Mouse (Mus musculus) spleen, postnatal 36 days (tissue): Measurements from ENCODE around the gene Aldh3a1.
"Not testable (repeated sequence)": the region's sequence is repeated elsewhere in the genome, so short reads cannot be mapped to it uniquely, and the experiment has no call there.

ENCODE experiments used
- DNase-seq, 2 experiments: peaks; one replicate each; pipeline ENCODE4 v3.0.0; 2022; ENCODE audit warnings: low spot score in 2 of 2, mixed read lengths in 1 of 2

Aldh3a1 gene

DNA sequence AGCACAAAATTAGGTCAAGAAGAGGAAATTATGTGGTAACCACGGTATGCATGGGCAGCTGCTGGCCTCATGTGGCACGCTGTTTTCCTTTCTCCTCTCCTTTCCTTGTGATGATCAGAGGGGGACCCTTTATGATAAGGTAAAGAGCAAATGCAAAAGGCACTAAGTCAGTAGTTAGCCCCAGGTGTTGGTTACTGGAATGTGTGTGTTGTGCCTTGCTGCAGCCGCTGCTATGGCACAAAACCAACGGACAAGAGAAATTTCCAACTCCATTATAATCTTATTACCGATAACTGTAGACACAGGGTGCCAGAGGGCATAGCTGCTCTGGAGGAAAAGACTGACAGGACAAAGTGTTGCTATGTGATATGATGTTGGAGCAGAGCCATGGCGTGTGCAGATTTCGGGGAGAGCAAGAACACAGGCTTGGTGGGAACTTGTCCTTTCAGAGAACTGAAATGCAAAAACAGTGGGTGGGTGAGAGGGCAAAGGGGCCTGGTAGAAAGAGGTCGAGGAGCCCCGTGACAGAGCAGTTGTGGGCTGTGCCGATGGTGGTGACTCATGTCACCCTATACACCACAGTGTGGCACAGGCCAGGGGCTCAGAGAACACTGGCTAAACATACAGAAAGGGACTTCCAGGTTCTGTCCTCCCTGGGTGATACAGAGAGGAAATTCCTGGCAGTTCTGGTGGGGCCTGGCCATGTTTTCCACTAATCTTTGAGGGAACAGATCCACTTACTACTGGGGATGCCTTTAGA lies at the start of gene Aldh3a1:
Gene Aldh3a1 (plus strand): TSS at position 51 of the 760 bp plus-strand sequence.
- no peak for DNase-seq

DNA sequence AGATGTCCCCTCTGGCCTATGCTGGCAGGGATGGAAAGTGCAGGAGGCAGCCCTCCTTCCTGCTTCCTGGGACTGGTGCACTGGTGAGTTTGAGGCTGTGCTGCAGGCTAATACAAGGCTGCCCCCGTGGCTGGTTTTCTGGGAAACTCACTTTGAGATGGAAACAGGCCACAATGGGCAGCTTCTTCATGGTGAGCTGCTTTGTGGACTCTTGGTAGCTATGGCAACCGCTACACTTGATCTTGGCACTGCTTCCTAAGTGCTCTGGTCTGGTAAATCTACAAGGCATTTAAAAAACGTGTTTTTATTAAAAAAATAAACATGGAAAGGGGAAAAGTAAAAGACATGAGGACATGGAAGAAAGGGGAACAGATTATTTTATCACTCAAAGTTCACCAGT lies 49.2 kb upstream of the Aldh3a1 start:
- no peak for DNase-seq

DNA sequence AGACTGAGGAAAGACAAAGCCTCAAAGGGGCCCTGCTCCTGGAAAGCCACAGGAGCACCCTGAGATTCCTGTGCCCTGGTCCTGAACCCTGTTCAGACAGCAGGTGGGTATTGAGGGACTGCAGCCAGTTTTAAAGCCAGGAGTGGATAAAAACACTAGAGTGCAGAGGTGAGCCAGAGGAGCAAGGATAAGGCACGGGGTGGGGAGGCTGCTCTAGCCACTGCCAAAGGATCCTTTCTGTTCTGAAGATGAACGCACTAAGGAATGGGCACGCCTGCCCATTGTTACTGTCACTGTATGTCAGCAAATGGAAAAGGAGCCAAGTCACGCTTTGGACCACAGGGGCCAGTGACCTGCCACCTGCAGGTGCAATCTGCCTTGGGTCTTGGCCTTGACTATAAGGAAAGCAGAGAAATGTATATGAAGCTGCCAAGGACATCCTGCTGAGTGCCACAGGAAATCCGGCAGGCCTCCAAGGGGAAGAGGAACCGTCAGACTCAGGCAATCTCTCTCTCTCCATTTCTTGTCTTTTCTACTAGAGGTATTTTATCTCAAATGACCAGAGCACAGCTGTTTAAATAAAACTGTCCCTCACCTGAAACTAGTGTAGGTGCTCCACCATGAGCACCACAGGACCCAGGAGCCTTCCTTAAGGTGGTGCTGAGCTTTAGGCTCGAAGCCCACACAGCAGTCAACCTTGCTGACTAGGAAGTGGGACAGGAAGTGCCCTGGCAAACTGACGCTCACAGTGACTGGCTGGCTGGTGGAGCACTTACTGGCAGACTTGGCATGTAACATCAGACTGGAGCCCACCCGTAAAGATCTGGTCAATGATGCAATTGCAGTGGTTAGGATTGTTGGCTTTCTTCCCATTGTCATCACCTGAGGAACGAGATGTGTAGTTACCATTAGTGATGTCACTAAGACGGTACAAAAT lies 47.3 kb upstream of the Aldh3a1 start:
- DNase-seq = peak in 1 of 2 experiments; percentile 15

DNA sequence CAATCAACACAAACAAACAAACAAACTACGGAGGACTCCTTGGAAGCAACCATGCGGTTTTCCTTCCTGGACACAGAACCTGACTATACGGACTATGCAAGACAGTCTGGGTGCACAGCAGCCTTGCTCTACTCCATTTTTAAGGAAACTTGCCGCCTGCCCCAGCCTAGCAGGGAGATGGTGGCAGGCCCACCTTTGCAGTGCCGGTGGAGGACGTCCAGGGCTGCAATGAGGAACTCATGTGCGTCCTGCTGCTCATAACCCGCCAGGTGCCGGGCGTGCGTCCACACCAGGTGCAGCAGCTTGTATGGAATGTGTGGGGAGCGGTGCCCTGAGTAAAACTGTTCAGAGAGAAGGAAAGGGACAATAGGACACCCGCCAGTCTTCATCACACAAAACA lies 46.2 kb upstream of the Aldh3a1 start:
- DNase-seq = no peak

DNA sequence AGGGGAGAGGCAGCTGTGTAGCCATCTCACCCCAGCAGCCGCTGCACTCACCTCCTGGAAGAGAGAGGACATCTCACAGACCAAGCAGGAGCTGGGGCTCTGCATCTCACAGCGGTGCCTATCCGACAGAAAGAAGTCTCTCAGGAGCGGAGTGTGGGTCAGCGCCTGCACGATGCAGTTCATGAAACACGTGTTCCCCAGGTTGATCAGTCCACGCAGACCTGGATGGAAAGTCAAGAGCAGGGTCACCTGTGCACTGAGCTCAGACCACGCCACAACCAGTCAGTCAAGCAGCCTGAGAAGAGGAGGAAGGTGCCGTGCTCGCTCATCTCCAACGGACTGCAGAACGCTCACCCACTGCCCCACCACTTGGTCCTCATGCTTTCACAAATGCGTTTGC lies 44.6 kb upstream of the Aldh3a1 start:
- no peak for DNase-seq

DNA sequence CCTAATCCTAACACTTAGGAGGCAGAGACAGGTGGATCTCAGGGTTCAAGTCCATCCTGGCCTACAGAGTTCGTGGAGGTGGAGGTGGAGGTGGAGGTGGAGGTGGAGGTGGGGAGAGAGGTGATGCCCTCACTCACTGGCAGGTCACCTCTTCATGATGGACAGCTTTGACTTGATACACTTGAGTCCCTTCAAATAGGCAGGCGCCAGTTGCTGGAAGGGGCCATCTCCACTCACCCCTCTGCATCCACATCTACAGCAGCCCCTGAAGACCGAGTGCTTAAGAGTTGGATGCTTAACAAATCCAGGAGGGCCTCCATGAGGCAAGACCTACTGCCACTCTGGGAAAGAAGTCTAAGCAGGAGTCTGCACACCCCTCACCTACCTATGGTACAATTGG lies 44.0 kb upstream of the Aldh3a1 start:
- DNase-seq = no peak

DNA sequence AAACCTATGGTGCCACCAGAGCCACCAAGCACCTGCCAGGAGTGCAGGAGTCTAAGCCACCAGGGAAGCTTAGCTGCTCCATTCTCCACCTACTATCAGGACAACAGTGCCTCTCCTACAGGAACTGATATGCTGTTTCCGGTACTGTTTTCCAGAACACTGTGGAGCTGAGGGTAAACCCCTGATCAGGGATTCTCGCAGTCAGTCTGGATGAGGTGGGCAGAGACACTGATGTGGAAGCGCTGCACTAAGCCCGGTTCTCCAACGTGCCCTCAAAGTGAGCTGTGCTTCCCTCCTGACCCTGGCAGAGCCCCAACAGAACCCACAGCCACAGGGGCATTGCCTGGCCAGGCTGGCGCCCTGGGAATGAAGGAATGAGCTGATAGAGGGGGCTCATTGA lies 43.0 kb upstream of the Aldh3a1 start:
- DNase-seq = no peak

DNA sequence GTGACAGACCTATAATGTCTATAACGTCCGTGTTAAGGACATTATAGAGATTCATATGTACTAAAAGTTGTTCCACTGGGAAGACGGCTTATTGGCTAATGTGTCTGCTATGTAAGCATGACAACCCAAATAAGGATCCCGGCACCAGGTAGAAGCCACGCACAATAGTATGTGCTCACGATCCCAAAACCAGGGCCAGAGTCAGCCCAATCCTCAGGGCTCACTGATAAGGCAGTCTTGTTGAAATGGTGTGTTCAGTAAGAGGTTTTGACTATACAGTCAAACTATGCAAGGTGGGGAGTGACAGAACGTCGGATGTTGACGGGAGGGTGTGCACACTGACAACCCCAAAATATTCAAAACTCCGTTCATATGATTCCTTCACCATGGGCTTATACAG lies 42.5 kb upstream of the Aldh3a1 start:
- DNase-seq = no peak

DNA sequence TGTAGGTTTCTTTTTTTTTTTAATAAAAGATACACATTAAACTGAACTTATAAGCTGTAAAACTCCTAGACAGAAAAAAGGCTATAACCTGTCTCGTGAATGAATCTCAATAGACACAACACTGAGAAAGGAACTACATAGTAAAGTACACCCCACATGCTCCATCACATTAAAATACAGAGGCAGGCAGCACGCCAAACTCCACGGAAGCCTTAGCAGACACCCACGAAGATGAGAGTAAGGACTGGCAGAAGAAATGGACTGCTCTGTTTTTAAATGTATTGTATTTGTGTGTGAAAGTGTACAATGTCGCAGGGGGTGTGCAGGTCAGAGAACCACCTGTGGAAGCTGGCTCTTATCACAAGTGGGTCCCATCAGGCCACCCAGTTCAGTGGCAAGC lies 37.2 kb upstream of the Aldh3a1 start:
- no peak for DNase-seq

DNA sequence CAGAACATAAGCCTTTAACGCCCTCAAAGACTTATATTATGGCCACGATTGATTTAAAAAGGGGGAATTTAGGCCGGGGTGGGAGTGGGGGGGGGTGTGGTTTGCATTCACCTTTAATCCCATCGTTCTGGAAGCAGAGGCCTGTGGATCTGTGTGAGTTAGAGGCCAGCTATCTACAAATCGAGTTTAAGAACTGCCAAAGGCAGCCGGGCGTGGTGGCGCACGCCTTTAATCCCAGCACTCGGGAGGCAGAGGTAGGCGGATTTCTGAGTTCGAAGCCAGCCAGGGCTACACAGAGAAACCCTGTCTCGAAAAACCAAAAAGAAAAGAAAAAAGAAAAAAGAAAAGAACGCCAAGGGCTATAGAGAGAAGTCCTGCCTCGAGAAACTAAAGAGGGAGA lies 33.9 kb upstream of the Aldh3a1 start:
- DNase-seq = not testable (repeated sequence)

DNA sequence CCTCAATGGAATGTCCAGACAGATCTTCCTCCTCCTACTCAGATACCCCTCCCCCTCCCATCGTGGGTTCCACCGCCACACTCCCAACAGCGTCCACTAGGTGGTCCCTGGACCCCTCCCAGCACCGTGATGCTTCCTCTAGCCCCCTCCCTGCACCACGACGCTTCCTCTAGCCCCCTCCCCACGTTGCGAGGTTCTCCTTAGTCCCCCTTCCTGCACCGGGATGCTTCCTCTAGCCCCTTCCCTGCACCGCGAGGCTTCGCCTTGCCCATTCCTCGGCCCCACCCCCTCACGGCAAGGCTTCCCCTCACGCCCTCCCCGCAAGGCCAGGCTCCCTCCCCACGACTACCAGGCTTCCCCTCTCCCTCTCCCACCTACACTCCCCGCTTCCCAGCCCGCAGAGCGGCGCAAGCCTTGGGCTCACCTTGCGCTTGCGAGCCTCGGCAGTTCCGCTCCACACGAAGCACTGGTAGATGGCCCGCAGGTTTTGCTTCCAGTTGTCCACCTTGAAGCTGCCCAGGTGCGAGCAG lies 33.0 kb upstream of the Aldh3a1 start:
- DNase-seq = peak; percentile 48 to 55

DNA sequence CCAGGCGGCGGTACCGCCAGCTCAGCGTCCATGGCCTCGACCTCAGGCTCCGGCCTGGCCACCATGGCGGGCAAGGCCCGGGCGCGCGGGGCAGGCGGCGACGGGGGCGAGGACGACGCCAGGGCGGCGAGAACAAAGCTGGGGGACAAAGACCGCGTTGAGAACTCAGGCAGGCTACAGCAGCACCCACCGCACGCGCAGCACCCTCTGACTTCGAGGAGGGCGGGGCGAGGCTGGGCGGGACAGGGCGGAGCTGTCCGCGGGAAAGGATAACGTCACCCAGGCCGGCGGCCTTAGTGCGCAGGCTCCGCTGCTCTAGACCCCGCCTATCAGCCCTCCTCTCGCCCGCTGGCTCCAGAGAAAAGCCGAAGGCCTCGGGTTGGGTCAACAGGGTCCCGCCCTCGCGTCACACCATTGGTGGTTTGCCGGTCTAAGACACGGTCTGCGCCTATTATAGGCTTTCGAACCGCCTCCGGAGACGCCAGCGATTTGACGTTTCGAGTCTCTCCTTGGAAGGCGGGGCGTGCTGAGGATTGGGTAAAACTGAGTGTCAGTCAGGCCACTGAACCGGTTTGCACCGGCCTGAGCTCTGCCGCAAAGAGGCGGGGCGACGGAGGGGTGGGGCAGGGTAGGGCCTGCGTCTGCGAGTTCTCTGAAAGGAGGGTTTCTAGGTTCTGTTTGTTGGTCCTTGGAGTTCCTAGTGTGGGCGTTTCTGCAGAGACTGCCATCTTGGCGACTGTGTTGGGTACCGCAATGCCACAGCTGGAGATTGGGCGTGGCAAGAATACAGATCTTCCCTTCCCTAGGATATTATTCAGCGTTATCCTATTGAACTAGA lies 32.3 kb upstream of the Aldh3a1 start, which contains the start of gene Usp22:
Gene Usp22 (minus strand): TSS at position 235 of the 838 bp plus-strand sequence.
- peak; percentile 100 for DNase-seq

DNA sequence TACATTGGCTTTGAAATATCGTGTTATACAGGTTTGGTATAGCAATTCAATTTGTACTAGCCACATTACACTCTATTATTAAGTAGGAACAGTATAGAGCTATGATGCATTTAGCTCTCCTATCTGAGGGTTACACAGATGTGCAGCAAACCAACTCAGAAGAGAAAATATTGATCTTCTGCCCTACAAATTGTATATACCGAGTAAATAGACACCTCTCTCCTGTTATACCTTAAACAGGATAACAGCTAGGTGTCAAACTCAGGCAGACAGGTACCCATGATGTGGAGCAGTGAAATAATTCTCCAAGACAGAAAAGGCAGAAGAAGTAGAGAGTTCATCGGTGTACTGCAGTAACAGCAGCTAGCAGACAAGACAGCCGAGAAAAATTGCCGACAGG lies 31.6 kb upstream of the Aldh3a1 start:
- no peak for DNase-seq

DNA sequence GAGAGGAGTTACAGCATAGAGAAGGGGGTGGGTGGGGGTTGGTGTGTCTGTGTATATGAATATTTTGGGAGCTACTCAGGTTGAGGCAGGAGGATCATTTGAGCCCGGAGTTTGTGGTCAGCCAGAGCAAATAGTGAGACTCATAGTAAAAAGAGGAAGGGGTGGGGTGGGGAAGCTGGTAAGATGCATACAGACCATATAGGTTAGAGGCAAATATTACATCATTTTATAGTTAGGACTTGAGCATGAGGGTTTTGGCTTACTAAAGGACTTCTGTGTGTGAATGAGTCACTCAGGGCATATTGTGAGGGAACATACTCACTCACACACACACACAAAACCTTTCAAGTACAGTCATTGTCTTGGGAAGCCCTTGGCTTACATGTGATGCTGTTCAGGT lies 31.0 kb upstream of the Aldh3a1 start:
- no peak for DNase-seq

DNA sequence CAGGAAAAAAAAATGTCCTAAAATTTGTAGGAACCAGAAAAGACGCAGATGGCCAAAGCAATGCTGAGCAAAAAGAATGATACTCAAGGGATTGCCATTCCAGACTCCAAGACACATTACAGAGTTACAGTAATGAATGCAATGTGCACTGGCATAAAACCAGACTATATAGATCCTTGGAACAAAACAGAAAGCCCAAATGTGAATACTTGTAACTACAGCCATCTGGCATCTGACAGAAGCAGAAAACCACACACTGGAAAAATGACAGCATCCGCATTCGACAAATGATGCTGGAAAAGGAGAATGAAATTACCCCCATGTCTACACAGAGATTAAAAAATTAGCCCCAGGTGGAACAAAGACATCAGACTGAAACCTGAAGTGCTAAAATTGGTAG lies 27.0 kb upstream of the Aldh3a1 start:
- no peak for DNase-seq

DNA sequence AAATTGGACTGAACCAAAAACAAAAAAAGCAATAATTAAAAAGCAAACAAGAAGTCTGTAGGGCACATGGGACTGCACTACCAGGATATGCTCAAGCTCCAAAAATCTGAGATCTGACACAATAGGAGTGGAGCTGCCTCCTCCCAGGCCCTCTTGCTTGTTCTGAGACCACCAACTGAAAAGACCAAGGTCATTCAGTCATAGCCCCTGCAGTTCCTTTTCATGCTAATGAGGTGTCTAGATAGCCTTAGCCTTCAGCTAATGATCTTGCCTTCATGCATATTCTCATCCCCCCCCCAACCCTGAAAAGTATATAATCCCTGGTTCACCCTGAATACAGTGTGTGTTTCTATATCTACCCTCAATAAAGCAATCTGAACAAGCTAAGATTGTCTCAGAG lies 25.7 kb upstream of the Aldh3a1 start:
- DNase-seq = no peak

DNA sequence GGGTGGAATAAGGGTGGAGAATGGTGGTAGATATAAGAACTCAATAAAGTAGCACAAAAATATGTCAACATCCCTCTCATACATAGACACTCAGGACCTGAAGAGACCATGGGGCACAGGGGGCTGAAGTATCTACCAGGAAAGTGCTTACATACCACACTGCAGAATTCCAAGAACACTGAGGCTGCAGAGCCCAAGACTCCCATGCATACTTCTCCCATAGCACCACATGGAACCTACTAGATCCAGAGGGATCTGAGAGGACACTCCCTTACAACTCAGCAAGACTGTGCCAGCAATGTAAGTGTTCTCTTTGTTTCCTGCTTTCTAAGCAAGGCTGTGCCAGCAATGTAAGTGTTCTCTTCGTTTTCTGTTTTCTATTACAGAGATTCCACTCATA lies 23.5 kb upstream of the Aldh3a1 start:
- no peak for DNase-seq

DNA sequence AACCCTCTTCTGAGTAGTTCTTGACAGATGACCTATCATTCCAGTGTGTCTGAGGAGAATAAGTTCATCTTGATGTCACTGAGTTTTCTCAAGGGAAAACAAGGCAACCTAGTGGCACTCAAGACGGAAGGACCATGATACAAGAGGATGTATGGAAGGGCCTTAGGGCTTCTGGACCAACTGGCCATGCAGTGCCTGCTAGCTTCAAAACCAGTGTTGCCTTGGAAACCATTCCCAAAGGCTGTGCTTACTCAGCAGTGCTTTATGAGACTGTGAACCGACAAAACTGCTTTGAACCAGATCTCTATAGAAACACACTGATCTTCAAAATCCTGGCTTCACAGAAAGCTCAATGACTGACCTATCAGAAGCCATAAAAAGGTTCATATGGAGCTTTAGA lies 16.6 kb upstream of the Aldh3a1 start:
- DNase-seq = no peak

DNA sequence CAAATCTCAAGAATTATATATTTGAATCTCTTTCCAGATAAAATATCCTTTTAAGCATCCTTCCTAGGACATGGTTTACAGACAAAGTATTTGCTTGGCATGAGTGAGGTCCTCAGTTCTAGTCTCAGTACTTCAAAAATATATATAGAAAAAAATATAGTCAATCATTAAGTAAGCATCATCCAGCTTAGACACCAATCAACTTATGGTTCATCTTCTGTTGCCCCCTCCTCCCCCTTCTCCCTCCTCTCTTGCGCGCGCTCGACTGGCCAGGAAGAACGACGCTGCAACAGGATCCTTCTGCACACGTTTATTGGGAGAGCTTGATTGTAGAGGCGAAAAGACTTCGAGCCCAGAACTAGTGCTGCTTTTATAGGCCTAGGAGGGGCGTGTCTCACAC lies 15.2 kb upstream of the Aldh3a1 start:
- not testable (repeated sequence) for DNase-seq

DNA sequence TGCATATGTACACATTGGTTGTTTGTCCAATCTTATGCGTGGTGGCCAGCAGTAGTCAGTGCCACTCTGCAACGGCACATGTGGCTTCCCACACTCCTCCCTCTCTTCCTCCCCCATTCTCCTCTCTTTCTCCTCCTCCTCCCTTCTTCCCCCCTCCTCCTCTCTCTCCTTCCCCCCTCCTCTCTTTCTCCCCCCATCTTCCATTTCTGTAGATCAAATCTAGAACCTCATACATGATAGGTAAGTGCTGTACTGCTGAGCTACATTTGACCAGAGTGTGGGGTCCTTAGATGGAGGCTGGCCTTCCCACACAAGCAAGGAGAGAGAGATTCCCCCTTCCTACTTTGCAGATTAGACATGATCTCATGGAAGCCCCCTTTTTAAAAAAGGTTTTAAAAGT lies 14.6 kb upstream of the Aldh3a1 start:
- DNase-seq = no peak

DNA sequence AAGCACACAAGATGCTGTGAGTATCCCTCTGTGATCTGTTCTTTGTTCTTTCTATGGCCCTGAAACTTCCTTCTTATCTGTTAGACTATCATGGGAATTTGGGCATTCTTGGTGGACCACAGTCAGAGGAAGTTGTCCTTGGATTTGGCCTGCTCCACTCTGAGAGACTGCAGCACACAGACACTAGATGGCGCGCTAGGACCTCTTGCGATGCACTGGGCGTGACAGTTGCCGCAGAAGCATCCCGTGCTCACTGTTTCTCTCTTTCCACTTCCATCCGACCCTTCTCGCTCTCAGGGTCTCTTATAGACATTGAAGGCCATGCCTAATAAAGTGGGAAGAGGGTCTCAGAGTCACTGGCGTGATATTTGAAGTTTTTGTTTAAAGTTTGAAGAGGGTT lies 13.9 kb upstream of the Aldh3a1 start:
- DNase-seq = peak; percentile 51
